Mouse (Mus musculus) hindbrain, postnatal 0 days (tissue): ENCODE data around the gene Fam173b. TPM values are rescaled to one million over a fixed set of nuclear protein-coding genes. Genes with fewer than 3 reads are reported as not detected.
"Not testable (repeated sequence)": the region's sequence is repeated elsewhere in the genome, so short reads cannot be mapped to it uniquely, and the experiment has no call there.

ENCODE experiments used
- ATAC-seq: fragments of 200-750 bp; cut with Nextera tagmentation; 2 replicates; pipeline ENCODE4 v1.8.0; 2017; ENCODE audit warnings: mild to moderate bottlenecking, moderate TSS enrichment, moderate library complexity
- DNase-seq: peaks from one replicate; pipeline ENCODE4 v3.0.0-alpha.2; 2015; ENCODE audit warnings: low spot score
- H3K27ac ChIP-seq: fragments of 300-500 bp; sonication (generic); 2 replicates; pipeline ENCODE4 v1.5.1; 2014; ENCODE audit warnings: mild to moderate bottlenecking
- H3K27me3 ChIP-seq: fragments of 300-500 bp; sonication (generic); 2 replicates; pipeline ENCODE4 v1.6.1; 2014; ENCODE audit warnings: low read length, mixed read lengths; ENCODE audit not compliant: insufficient read depth
- H3K36me3 ChIP-seq: fragments of 300-500 bp; sonication (generic); 2 replicates; pipeline ENCODE4 v1.6.1; 2014; ENCODE audit warnings: low read length, mixed read lengths; ENCODE audit not compliant: insufficient read depth
- H3K4me1 ChIP-seq: fragments of 300-500 bp; sonication (generic); 2 replicates; pipeline ENCODE4 v1.6.1; 2014; ENCODE audit warnings: antibody characterized with exemption, low read length, mixed read lengths; ENCODE audit not compliant: insufficient read depth
- H3K4me2 ChIP-seq: fragments of 300-500 bp; sonication (generic); 2 replicates; pipeline ENCODE4 v1.6.1; 2014; ENCODE audit warnings: low read depth, mild to moderate bottlenecking, low read length, moderate library complexity, mixed read lengths
- H3K4me3 ChIP-seq: fragments of 300-500 bp; sonication (generic); 2 replicates; pipeline ENCODE4 v1.5.1; 2014; ENCODE audit warnings: low read length
- H3K9ac ChIP-seq: fragments of 300-500 bp; sonication (generic); replicated peaks from 2 replicates; pipeline ENCODE4 v1.6.1; 2014; ENCODE audit warnings: mild to moderate bottlenecking, low read length, moderate library complexity, mixed read lengths
- H3K9me3 ChIP-seq: fragments of 300-500 bp; sonication (generic); 2 replicates; pipeline ENCODE4 v1.6.1; 2016; ENCODE audit warnings: low read length, mixed read lengths
- CTCF ChIP-seq: IDR thresholded peaks from 2 replicates; pipeline ENCODE4 v1.5.1; 2016; ENCODE audit warnings: antibody characterized with exemption, control low read depth, low read depth
- WGBS: fragments of 180-500 bp; shearing (Covaris S2); extraction: QIAGEN DNeasy Blood & Tissue Kit; methylation state at CpG from one replicate; pipeline ENCODE4 v1.1.7; 2014; 5-methylcytosine and 5-hydroxymethylcytosine counted together
- polyA plus RNA-seq: library from polyadenylated mRNA; unstranded; fragments of >200 nt; fragmentation: Nextera tagmentation; extraction: Ambion mirVana; gene quantifications from 2 replicates; pipeline ENCODE4 v1.2.1, GENCODE M21; 2015
- total RNA-seq: library from RNA; depleted of rRNA; stranded (reverse); fragments of >200 nt; gene quantifications from 2 replicates; pipeline ENCODE4 v1.2.3, GENCODE M21; 2014

Gene Fam173b
- total and polyA plus RNA-seq, 2 experiments from 2014 or later, result 8.2 to 12.5 TPM

GRCm38 (mm10) chr15:31573287-31573686, 28.4 kb upstream of the Fam173b start:
- Histone ChIP-seq H3K4me2 (no peak overlapping the region), H3K4me1 (no peaks in the 10 kb centered on the region), H3K27me3 (no peaks in the 10 kb centered on the region), H3K27ac (no peak overlapping the region), H3K9ac (no peak overlapping the region), H3K9me3 (no peaks in the 10 kb centered on the region), H3K36me3 (no peaks in the 10 kb centered on the region), H3K4me3 (no peak overlapping the region)
- no peak for TF ChIP-seq CTCF
- 88% methylated on average over 4 of the region's 4 CpGs for WGBS
- ATAC-seq (no peak), DNase-seq (no peak)

GRCm38 (mm10) chr15:31573692-31574091, 28.0 kb upstream of the Fam173b start:
- H3K9me3 ChIP-seq, result no peaks in the 10 kb centered on the region
- no peak for DNase-seq
- H3K4me3 ChIP-seq, result no peak overlapping the region
- TF ChIP-seq CTCF, result no peak
- no peak overlapping the region for H3K4me2 ChIP-seq
- ATAC-seq, result no peak
- no peaks in the 10 kb centered on the region for H3K4me1 ChIP-seq
- no peaks in the 10 kb centered on the region for H3K36me3 ChIP-seq
- H3K27ac ChIP-seq, result no peak overlapping the region
- H3K27me3 ChIP-seq, result no peaks in the 10 kb centered on the region
- H3K9ac ChIP-seq, result no peak overlapping the region

- ATAC-seq, result no peak
- Histone ChIP-seq H3K9ac (no peak overlapping the region), H3K36me3 (no peaks in the 10 kb centered on the region), H3K4me3 (no peak overlapping the region), H3K27ac (no peak overlapping the region), H3K9me3 (no peaks in the 10 kb centered on the region), H3K4me1 (no peaks in the 10 kb centered on the region), H3K27me3 (no peaks in the 10 kb centered on the region), H3K4me2 (no peak overlapping the region)
- TF ChIP-seq CTCF, result no peak
- no peak for DNase-seq
- 73% methylated on average over 5 of the region's 5 CpGs for WGBS
These were observed 25.6 kb upstream of the Fam173b start for GRCm38 (mm10) chr15:31576076-31576475.

GRCm38 (mm10) chr15:31581086-31581485, 20.6 kb upstream of the Fam173b start:
- not testable (repeated sequence) for H3K27ac ChIP-seq, H3K4me3 ChIP-seq, H3K36me3 ChIP-seq, H3K9ac ChIP-seq, H3K4me2 ChIP-seq, H3K9me3 ChIP-seq, H3K27me3 ChIP-seq, ATAC-seq, DNase-seq, H3K4me1 ChIP-seq
- WGBS, result 97% methylated on average over 2 of the region's 2 CpGs

GRCm38 (mm10) chr15:31583304-31584085, 18.2 kb upstream of the Fam173b start:
- Histone ChIP-seq H3K9ac (no peak overlapping the region), H3K9me3 (no peaks in the 10 kb centered on the region), H3K36me3 (no peaks in the 10 kb centered on the region), H3K27me3 (no peaks in the 10 kb centered on the region), H3K4me1 (no peaks in the 10 kb centered on the region), H3K4me3 (no peak overlapping the region), H3K4me2 (no peak overlapping the region), H3K27ac (no peak overlapping the region)
- ATAC-seq (no peak), DNase-seq (no peak)
- TF ChIP-seq CTCF, result no peak
- WGBS, result 89% methylated on average over 13 of the region's 13 CpGs

- no peak overlapping the region for H3K4me2 ChIP-seq
- H3K27ac ChIP-seq, result no peak overlapping the region
- H3K9me3 ChIP-seq, result no peaks in the 10 kb centered on the region
- H3K9ac ChIP-seq, result no peak overlapping the region
- DNase-seq (no peak), ATAC-seq (no peak)
- WGBS, result 84% methylated on average over 7 of the region's 7 CpGs
- H3K4me3 ChIP-seq, result no peak overlapping the region
- no peak for TF ChIP-seq CTCF
- H3K27me3 ChIP-seq, result no peaks in the 10 kb centered on the region
- peaks cover 6% of the 10 kb centered on the region for H3K36me3 ChIP-seq
- H3K4me1 ChIP-seq, result no peaks in the 10 kb centered on the region
These were observed 16.4 kb upstream of the Fam173b start for GRCm38 (mm10) chr15:31585238-31585637.

- ATAC-seq (no peak), DNase-seq (no peak)
- H3K4me3 ChIP-seq, result no peak overlapping the region
- no peak overlapping the region for H3K9ac ChIP-seq
- WGBS, result 84% methylated on average over 5 of the region's 5 CpGs
- H3K9me3 ChIP-seq, result no peaks in the 10 kb centered on the region
- H3K27me3 ChIP-seq, result no peaks in the 10 kb centered on the region
- no peak overlapping the region for H3K4me2 ChIP-seq
- no peak overlapping the region for H3K27ac ChIP-seq
- H3K4me1 ChIP-seq, result no peaks in the 10 kb centered on the region
- TF ChIP-seq CTCF, result no peak
- peaks cover 14% of the 10 kb centered on the region for H3K36me3 ChIP-seq
These were observed 15.6 kb upstream of the Fam173b start for GRCm38 (mm10) chr15:31586088-31586487.
